Mouse (Mus musculus) retina, postnatal 7 days (tissue): ENCODE results near the gene Slc5a6.

Experiments
- DNase-seq: peaks from one replicate; pipeline ENCODE4 v3.0.0-alpha.2; 2012; ENCODE audit warnings: low read depth, low spot score

Gene Slc5a6

GRCm38 (mm10) chr5:31001560-31001959 is 47.2 kb downstream of the Slc5a6 start:
- no peak for DNase-seq

- DNase-seq: no peak
Measured at GRCm38 (mm10) chr5:31000993-31001392, 47.7 kb downstream of the Slc5a6 start.

GRCm38 (mm10) chr5:31000122-31000521 is 48.6 kb downstream of the Slc5a6 start:
- no peak for DNase-seq

- no peak for DNase-seq
Measured at GRCm38 (mm10) chr5:30999324-30999723, 49.4 kb downstream of the Slc5a6 start.

- DNase-seq: peak; percentile 46
Measured at GRCm38 (mm10) chr5:30998306-30998705, 50.4 kb downstream of the Slc5a6 start.

DNA sequence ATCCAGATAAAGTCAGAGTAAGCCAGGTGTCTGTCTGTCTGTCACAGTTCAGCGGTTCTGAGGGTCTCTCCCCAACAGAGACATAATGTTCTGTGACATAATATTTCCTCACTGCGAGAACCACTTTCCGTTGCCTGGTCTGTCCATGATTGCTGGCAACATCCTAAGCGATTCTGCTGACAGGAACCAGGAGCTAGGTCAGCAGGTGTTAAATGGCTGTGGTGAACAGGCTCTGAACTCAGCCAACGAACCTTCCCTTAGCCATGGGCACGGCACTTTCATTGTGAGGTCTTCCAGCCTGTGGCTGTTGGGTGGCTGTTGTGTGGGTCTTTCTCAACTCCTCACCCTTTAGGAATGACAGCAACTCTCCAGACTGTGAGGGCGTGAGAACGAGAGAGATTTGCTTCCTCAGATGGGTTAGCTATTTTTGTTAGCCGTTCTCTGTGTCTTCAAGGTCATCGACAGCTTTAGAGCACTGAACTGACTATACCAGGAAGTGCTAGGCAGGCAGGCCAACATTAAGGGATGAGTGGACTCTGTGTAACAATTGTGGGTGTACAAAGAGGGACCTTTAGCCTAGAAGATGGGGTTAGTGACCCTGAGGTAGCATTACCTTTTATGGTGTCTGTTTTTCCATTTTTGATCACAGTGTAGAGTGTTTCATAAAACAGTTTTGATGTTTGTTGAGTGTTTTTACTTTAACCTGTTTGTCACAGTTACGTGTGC is 53.7 kb downstream of the Slc5a6 start:
- no peak for DNase-seq

DNA sequence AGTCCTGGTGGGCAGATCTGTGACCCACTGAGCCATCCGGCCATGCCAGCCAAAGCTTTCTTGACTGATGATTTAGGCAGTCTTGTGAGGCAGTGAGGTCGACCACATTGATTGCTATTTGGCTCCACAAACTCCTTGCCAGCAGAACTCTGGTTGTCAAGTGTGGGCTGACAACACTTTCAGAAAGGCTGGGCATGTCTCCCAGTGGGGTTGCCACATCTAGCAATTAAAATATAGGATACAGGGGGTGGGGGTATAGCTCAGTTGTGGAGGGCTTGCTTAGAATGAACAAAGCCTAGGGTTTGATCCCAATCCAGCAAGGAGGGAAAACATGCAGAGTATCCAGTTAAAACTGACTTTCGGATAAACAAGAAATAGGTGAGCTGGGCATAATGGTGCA is 54.6 kb downstream of the Slc5a6 start:
- no peak for DNase-seq

- no peak for DNase-seq
Measured at GRCm38 (mm10) chr5:30992980-30993676, 55.6 kb downstream of the Slc5a6 start.
